Mouse (Mus musculus) cerebellum, postnatal 14 days (tissue): ENCODE measurements around the gene Nupr1.

Source experiments
- DNase-seq, 2 experiments: peaks; one replicate each; pipeline ENCODE4 v3.0.0; 2021; ENCODE audit warnings: mixed read lengths in 2 of 2

The Nupr1 gene

DNA sequence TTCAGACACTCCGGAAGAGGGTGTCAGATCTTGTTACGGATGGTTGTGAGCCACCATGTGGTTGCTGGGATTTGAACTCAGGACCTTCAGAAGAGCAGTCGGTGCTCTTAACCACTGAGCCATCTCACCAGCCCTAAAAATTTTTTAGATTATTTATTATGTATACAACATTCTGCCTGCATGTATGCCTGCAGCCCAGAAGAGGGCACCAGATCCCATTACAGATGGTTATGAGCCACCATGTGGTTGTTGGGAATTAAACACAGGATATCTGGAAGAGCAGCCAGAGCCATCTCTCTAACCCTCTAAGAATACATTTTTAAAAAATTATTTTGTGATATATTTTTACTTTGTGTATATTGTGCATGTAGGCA is 12.6 kb upstream of the Nupr1 start:
- peak; percentile 63 to 65 for DNase-seq

DNA sequence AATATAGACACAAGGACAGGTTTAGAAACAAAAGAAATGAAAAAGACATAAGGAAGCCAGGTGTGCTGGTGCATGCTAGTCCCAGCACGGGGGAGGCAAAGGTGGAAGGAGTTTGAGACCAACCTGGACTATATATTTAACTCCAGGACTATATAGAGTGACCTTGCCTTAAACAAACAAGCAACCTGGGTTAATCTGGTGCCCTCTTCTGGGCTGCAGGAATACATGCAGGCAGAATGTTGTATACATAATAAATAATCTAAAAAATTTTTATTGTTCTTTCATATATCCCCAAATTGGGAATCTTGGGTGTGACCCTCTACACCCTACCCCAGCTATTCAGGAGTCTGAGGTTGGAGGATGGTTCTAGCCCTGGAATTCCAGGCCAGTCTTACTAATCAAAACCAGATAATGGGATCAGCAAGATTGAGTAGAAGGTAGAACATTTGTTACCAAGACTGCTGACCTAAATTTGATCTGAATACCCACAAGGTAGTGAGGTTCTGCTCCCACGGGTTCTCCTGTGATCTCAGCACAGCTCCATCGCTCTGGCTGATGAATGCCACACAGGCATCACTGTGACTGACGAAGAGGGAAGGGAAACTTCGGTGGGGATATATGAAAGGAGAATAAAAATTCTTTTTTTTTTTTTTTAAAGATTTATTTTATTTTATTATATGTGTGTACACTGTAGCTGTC is 12.0 kb upstream of the Nupr1 start:
- DNase-seq, result no peak

DNA sequence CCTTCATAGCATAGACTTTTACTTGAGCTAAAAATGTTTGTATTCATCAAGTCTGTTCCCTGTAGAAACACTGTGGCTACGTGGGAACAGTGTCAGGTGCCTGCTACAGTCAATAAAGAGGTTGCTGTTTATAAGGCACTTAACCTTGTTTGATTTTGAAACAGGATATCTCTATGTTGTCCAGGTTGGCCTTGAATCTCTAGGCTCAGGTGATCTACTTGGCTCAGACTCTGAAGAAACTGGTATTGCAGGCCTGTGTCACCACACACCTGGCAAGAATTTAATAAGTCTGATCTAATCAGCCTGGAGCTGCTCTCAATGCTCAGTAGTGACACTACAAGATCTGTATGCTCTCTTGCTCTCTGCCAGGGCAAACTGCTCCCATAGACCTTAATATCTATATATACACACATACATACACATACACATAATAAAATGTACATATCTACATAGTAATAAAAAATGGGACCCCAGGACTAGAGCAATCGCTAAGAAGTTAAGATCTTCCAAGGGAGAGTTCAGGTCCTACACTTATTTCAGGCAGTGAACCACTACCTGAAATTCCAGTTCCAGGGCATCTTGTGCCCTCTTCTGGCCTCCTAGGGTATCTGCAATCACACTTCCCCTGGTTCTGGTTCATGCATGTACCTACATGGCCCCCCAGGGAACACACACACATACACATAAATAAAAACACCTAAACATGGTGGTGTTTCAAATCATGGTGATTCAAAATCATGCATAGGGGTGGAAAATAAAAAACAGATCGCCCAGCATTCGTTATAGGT is 6.3 kb upstream of the Nupr1 start:
- peak; percentile 41 to 46 for DNase-seq

DNA sequence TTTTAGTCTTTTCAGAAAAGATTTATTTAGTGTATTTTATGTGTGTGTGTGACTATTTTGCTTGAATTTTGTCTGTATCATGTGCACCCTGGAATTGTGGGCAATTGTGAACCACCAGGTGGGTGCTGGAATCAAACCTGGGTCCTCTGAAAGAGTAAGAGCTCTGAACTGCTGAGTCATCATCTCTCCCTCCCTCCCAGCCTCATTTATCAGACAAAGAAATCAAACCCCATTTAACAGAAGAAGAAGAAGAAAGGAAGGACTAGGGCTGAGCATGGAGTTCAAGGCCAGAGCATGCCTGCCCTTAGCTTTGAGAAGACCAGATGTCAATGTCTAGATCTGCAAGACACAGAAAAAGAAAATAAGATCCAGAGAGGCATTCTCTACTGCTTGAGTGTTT is 4.7 kb upstream of the Nupr1 start:
- no peak for DNase-seq

DNA sequence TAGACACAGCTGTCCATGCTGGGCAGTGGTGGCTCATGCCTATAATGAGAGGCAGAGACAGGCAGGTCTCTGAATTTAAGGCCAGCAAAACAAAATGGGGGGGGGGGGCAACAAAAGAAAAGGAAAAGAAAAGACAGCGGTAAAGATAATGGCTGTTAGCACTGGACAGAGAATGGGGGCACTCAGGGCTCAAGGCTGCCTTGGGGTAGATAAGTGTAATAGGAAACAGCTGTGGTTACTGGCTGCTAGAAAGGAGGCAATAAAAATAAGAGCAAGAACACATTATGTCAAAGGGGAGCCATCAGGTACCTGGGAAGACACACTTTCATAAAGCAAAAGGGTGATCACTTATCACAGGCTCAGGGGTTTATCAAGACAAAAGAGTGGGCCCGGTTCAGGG is 1.8 kb upstream of the Nupr1 start:
- DNase-seq, result no peak

DNA sequence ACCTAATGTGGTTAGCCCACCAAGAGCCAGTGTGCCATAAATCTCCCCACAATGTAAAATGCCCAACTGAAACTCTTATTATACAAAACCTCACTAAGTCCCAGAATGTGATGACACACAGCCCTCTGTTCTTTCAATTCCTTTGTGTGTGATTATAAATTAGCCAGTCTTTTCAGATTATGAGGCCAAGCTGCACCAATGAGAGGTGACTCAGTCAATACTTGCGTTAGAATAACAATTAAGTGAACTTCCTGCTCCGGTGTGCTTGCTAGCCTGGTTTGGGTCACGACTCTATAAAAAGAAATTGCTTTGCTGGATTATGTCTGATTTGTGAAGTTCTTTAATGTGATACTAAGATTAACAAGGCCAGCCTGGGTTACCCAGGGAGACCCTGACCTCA is 746 bp downstream of the Nupr1 start:
- DNase-seq, result no peak

DNA sequence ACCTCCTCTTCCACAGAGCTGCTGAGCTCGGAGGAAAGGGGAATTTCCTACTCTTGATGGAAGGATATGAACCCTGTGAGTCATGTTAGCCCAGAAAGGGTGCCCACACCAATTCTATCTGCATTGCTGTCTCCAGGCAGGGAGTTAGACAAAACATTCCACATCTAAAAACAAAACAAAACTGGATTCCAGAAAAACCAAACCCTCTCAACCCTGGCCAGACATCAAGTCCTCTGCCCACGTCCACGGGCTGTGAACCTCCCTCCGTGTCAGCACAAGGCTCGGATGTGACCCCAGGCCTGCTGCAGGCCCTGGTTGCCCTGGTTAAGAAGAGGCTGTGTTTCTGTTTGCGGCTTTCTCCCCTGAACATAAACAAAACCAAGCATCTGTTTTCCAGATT is 2.5 kb downstream of the Nupr1 start:
- no peak for DNase-seq

DNA sequence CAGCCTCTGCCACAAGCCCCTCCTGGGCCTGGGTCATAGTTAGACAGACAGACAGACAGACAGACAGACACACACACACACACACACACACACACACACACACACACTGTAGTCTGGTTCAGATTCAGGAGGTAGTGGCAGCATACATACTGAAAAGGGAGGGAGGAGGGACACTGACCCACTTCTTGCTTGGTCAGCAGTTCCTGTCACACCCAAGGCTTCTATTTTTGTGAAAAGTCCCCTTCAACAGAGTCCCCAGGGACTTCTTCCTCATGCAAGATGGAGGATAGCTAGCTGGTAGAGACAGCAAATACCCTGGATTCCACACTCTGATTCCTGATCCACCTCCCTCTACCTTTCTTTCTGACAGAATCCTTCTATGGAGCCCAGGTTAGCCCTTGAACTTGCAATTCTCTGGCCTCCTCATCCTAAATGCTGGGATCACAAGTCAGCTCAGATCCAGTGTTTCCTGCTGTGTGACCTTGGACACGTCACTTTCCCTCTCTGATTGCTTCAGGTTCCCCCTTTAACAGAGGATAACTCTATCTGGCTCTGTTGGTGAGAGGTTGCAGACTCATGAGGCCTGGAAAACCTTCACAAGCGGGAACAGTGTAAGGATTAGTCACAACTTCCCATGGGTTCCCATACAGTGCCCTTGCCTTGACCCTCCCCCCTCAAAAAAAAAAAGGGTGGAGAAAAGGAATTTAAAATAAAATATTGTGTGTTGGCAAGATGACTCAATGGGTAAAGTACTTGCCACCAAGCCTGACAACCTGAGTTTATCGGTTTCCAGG is 4.7 kb downstream of the Nupr1 start:
- DNase-seq, result no peak

DNA sequence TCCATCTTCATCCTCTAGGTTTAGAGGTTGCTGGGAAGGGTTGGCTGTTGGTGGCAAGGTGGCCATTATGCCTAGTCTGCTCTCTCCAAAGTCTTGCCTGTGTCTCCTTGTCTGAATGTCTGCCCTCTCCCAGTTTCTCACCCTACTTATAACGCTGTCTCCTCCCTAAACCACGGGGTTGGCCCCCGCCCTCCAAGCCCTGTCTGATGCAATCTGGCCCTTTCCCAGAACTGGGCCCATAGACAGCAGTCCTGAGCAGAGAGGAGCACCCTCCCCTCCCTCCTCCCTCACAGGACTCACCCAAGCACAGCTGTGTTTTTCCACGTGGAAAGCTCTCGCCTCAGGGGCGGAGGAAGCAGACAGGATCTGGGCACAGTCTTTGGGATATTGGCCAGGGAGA is 5.3 kb downstream of the Nupr1 start:
- peak in 1 of 2 experiments; percentile 30 for DNase-seq

DNA sequence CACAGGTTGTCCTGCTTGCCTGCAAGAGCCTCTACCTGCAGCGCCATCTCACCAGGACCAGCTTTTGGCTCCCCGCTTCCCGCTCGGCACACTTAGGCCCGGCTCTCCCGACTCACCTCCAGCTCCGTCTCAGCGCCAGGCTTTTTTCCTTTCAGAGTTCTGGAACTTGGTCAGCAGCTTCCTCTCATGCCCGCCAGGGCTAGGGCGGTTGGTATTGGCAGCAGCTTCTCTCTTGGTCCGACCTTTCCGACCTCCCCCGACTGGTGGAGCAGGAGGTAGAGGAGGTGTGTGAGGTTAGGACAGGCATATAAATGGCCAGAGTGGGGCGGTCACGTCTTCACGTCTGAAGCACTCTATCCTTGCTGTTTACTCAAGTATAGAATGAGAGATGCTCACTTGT is 5.9 kb downstream of the Nupr1 start:
- DNase-seq, result no peak

DNA sequence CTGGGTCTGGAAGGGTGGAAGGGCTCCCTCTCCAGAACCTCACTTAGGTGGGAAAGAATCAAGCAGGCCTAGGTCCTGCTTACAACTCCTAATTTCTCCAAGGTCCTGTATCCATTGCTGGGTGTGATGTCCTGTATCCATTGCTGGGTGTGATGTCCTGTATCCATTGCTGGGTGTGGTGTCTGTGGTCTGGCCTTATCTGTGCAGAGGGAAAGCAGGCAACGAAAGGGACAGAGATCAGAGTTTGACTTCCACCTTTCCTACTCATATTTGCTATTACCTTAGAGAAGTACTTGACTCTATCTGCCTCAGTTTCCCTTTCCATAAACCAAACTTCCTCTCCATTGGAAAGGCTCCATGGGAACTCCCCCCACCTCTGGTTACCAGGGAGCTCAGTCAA is 7.3 kb downstream of the Nupr1 start:
- DNase-seq, result no peak

DNA sequence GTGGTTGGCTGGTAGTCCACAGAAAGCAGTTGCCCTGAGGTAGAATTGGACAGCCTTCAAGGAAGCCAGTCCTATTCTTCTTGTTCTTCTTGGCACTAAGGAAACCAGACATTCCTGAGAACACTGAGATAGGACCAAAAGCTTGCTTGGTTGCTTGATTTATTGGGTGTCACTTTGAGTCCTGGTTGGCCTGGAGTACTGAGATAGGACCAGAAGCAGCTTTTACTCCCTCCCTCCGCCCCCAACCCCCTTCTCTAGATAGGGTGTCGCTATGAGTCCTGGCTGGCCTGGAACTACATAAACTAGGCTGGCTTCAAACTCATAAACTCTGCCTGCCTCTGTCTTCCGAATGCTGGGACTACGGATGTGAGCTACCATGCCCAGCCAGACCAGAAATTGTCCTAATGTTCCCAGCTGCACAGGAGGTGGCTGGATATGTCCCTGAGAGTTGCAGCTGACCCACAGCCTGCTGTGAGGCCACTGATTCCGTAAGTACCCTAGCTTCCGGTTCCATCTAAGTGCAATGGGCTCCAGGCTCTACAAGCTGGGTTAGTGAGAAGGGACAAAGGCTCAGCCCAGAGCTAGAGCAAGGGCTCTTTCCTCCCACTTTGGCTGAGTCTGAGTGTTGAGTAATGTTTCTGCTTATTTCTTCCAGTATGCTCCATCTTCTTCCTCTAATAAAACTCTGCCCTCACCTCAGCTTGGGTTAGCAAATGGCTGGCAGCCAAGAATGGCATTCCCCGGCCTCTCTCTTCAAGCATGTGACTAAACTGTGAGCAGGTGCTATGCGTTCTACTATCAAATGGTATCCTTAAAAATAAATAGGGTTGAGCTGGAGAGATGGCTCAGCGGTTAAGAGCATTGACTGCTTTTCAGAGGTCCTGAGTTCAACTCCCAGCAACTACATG is 9.0 kb downstream of the Nupr1 start:
- DNase-seq, result no peak

DNA sequence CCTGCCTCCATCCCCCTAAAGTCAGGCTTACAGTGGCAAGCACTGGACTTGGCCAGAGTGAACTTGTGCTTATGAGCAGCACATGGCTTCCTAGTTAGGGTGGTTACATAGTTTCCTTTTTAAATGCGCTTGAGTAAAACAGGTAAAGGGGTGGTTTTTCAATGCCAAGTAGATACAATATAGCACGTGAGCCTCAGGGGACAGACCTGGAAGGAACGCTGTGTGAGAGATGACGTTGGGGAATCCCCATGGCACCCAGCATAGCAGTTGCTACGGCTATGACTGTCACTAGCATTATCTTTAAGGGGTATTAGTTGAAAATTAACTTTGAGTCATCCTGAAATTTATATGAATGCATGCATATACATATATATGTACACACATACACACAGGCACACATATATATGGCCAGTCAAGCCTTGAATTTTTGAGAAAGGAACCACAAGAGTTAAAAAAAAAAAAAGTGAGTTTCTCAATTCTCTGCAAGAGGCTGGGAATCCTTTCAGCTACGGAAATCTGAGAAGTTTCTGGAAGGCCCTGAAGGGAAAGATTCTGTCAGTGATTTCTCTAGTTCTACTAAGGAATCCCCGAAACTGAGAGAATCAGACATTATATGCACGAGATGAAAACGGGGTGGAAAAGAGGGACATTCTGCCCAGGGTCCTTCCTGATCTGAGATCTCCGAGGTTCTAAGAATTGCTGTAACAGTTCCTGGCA is 10.9 kb downstream of the Nupr1 start:
- no peak for DNase-seq

DNA sequence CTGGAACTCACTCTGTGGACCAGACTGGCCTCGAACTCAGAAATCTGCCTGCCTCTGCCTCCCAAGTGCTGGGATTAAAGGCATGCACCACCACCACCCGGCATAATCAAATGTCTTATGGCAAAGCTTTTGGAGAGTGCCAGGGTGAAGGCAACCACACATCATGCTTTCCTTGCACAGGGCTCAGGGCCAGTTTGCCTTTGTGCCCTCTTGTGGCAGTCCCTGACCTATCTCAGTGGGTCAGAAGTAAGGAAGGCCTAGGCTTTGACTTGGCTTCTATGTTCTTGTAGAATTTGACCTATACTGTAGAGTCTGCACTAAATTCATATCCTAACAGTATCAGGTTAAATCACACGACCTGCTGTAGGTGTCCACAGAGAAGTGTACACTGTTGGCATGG is 14.0 kb downstream of the Nupr1 start:
- DNase-seq, result no peak

DNA sequence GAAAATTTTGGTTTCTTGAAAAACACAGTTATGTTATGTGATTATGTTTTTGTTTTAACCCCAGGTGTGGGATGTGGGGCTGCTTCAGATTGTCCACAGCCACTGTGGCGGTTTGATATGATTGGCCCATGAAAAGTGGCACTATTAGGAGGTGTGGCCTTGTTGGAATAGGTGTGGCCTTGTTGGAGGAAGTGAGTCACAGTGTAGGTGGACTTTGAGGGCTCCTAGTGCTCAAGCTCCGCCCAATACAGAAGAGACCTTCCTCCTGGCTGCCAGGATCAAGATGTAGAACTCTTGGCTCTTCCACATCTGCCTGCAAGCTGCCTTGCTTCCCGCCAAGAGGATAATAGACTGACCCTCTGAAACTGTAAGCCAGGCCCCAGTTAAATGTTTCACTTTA is 17.9 kb downstream of the Nupr1 start:
- DNase-seq, result no peak

DNA sequence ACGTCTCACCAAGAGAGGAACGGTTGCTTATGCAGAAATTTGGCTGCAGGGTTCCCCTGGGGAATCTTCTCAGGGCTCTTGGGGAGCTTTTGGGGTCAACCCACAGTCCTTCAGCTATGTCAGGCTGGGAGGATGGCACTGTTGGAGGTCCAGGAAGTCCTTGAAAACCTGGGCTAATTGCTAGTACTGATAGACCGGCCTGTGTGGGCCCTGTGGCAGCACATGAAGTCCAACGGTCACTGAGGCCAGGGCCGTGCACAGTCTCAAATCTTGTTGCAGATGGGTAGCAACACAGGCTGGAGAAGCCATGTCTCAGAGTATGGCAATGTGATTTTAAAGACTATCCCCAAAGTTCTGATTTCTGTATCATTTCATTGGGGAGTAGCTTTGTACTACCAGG is 22.9 kb downstream of the Nupr1 start:
- no peak for DNase-seq

DNA sequence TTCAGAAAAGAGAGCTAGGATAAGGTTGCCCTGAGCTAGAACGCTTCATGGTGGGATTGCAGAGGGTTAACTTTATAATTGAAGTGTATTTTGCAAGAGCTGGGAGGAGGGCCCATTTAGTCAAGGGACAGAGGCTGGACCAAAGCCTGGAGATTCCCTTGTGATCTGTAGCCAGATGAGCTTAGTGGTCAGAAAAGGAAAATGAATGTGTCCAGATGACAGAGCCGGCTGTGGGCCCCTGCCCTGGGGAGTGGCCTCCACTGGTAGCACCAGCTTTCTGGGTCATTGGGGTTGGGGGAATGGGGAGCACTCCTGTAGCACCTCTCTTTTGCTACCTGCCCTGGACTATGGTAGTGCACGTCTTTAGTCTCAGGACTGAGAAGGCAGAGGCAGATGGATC is 23.6 kb downstream of the Nupr1 start:
- no peak for DNase-seq

DNA sequence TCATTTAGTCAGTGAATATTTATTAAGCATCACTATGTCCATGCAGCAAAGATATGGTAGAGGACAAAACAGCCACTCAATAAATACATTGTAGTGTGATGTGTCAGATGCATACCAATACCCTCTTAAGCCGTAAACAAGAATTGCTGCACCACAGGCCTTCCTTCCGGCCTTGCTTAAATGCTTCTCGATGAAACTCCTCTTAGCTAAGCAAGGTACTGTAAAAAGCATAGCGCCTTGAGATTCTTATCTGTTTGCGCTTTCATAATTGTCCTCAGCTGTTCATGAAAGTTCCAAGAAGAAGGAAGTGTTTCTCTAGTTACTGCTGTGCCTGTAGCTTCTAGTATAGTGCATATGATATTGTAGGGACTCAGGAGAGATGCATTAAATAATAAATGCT is 24.1 kb downstream of the Nupr1 start:
- no peak for DNase-seq

DNA sequence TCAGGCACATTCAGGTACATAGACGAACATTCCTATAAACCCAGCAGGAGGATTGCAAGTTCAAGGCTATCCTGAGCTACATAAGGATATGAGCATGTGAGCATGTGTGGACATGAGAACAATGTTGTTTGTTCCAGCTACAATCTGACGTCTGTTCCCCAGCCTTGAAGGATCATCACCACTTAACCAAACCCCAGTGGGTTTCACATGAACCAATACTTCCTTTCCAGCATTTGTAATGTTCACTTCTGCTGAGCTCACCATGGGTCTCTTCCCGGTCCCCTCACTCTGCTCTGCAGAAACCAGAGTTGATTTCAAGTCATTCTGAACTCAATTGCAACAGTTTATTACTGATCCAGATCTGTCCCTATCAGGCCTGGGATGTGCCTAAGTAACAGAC is 28.0 kb downstream of the Nupr1 start:
- no peak for DNase-seq

DNA sequence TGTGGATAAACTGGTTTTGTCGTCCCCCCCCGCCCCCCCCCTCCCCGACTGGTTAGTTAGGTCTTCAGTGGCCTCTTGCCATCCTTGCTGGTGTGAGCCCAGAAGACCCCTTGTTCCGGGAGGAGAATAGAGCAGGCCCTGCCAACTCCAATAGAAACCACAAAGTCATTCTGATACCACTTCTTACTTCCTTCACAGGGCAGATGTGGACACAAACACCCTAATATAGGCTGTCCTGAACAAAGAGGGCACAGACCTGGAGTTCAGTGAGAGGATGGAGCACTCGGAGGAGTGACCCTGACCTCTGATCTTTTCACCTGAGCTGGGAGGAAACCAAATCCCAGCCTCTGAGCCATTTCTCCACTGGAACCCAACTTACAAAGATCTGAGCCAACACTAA is 28.8 kb downstream of the Nupr1 start:
- no peak for DNase-seq

DNA sequence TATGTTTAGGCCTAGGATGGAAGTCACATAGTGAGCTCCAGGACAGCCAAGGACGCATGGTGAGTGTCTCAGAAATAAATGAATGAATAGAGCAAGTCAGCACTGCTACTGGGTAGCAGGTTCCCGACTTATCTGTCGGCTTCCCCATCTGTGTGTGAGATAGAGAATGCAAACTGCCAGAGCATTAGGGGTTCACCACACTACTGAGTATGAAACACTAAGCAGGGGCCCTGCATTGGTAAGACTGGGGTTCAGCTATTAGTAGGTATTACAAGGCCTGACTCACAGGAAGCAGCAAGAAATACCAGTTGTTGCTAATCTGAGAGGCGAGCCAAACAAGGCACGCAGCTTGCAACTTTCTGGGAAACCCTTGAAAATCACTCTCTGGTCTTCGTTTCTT is 31.7 kb downstream of the Nupr1 start:
- no peak for DNase-seq

DNA sequence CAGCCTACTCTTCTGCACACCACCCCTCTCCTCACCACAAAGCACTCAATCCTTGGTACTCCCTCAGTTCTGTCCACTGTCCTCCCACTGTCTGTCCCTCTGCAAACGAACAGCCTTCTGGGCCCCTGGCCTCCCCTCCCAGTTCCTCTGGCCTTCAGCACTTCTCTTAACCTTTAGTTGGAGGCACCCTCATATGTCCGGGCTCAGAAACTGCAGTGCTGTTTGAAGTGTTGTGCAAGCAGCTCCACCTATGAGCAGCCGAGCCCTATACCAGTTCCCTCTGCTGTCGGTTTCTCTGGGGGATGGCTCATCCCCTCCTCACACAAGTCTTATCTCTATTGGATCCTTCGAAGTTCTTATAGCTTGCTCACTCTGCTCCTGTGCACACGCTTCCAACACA is 34.2 kb downstream of the Nupr1 start:
- DNase-seq, result no peak
